Mouse (Mus musculus): Measurements from ENCODE around the gene Spr.
"Not testable (repeated sequence)": the region's sequence is repeated elsewhere in the genome, so short reads cannot be mapped to it uniquely, and the experiment has no call there.

- TF ChIP-seq MEF2A (IDR thresholded peaks at IDR 0.05; ENCODE audit: borderline replicate concordance, low read depth, low read length); CTCF (conservative IDR thresholded peaks at IDR 0.05 in 1 of 2, IDR thresholded peaks at IDR 0.05 in 1 of 2; ENCODE audit: low read depth in 2 of 2, low read length in 2 of 2); ZNF384 (IDR thresholded peaks at IDR 0.05; ENCODE audit: low read depth, low read length); EP300 (IDR thresholded peaks at IDR 0.05; ENCODE audit: low read length); CHD2 (IDR thresholded peaks at IDR 0.05; ENCODE audit: low read length); POLR2A (IDR thresholded peaks at IDR 0.05; ENCODE audit: low read depth, low read length); NELFE (IDR thresholded peaks at IDR 0.05; ENCODE audit: low read depth, low read length); RCOR1 (conservative IDR thresholded peaks at IDR 0.05; ENCODE audit: low read depth, low read length); RAD21 (IDR thresholded peaks at IDR 0.05; ENCODE audit: low read depth, low read length); TCF12 (IDR thresholded peaks at IDR 0.05; ENCODE audit: low read depth, low read length); USF1 (IDR thresholded peaks at IDR 0.05; ENCODE audit: low read depth, low read length); E2F4 (IDR thresholded peaks at IDR 0.05; ENCODE audit: insufficient replicate concordance, low read depth, low read length); KAT2A (IDR thresholded peaks at IDR 0.05; ENCODE audit: insufficient replicate concordance, low read length): not testable (repeated sequence)
Measured at GRCm38 (mm10) chr6:85136784-85137183, 782 bp downstream of the Spr start.

All from CH12.LX (cell line).